Mouse (Mus musculus): Measurements from ENCODE around the gene Theg.

DNA sequence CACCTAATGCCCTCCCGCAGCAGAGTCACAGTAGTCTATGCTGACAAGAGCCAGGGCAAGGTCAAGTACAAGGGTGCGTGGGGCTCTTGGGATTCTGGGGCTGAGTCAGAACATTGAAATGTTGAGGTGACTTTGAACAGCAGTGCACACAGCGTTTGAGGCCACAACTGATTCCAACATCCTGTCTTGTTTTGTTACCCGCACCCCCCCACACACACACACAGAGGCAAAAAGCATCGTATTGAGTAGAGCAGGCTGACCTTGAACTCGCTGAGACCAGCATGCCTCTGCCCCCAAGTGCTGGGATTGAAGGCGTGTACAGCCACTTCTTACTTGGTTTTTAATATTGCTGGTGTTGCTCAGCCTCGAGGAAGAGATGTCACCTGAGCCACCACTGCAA is 12.8 kb downstream of the Theg start:
- TF ChIP-seq TAL1 (IDR thresholded peaks at IDR 0.05; ENCODE audit: low read length) (no peak), GATA1 (IDR thresholded peaks at IDR 0.05; ENCODE audit: low read length) (no peak)

All from erythroblast, embryonic 14.5 days (primary cell).